Mouse (Mus musculus) testis, adult 2 months (tissue): ENCODE data around the gene Adam12.

Experiments used
- CTCF ChIP-seq: fragments of 200-500 bp; IDR thresholded peaks from 2 replicates; pipeline ENCODE4 v1.5.1; 2012; ENCODE audit warnings: low read depth, mild to moderate bottlenecking, inconsistent platforms, low read length, moderate library complexity; ENCODE audit not compliant: control insufficient read depth, insufficient read depth, insufficient replicate concordance
- POLR2A ChIP-seq: fragments of 200-500 bp; IDR thresholded peaks from 2 replicates; pipeline ENCODE4 v1.6.1; 2012; ENCODE audit warnings: low read depth, mild to moderate bottlenecking, inconsistent platforms, low read length, moderate library complexity; ENCODE audit not compliant: control insufficient read depth

GRCm38 (mm10) chr7:134001581-134001980 is 230.4 kb downstream of the Adam12 start:
- no peak for TF ChIP-seq CTCF
- TF ChIP-seq POLR2A = no peak
